Comparison of ENCODE assay signal across 7 mouse cellular contexts in genomic region chr4:95082481-95083088, GRCm38 (mm10). TPM values are rescaled to one million over a fixed set of nuclear protein-coding genes. Genes with fewer than 3 reads are reported as not detected.
A peak's percentile ranks its signal among the peaks of the same experiment; 100 is the strongest.
DNase-seq lines count a peak whose midpoint lies in the region; ATAC-seq and TF ChIP-seq lines count a peak whose summit lies in the region.

No protein-coding gene starts in this region.

- DNase-seq in adipocyte (ENCODE audit: low spot score), result peak; percentile 98
- DNase-seq in gastrocnemius, postnatal 14 days, result peak; percentile 61
- peak; percentile 66 for DNase-seq in kidney, adult 11 months
- peak; percentile 89 for DNase-seq in lung, postnatal 36 days
- DNase-seq in layer of hippocampus, adult 18-20 months (ENCODE audit: low spot score in 2 of 2), result no peak
- no peak for DNase-seq in layer of hippocampus, adult 2 months (ENCODE audit: low spot score in 2 of 2)

- intact Hi-C loops in gastrocnemius, postnatal 14 days (cut with DNase I; ENCODE audit: low total_unique reads), result no loop called here

- ATAC-seq in cerebellum, adult (ENCODE audit: insufficient number of reproducible peaks, low FRiP score, low TSS enrichment), result peak; percentile 67

- H3K4me3 ChIP-seq in layer of hippocampus, adult 2 months, result no peak overlapping the region

- no peak for TF ChIP-seq CTCF in layer of hippocampus, adult 2 months (conservative IDR thresholded peaks at IDR 0.05)

- no peak overlapping the region for H3K27ac ChIP-seq in layer of hippocampus, adult 2 months

RNA-seq across cellular contexts. Expression of gene Jun, which starts 30.6 kb away (rescaled TPM):
- 10 to 100 TPM; 37.6 to 54.8 TPM for total RNA-seq in gastrocnemius, postnatal 14 days (2021)
- total RNA-seq in layer of hippocampus, adult 18-20 months (2021), result 100 to 1,000 TPM; 119 to 126 TPM
- 100 to 1,000 TPM in 1 of 2 experiments, 10 to 100 TPM in 1; 98.7 to 101 TPM for total RNA-seq in layer of hippocampus, adult 2 months (2021)

Comparison
In these comparisons a context has a peak if more than half of its experiments do, and no peak if none do; other contexts are left out.
1. DNase-seq: peak in adipocyte (single experiment), gastrocnemius, postnatal 14 days (single experiment), kidney, adult 11 months (single experiment) and lung, postnatal 36 days (single experiment); none in layer of hippocampus, adult 18-20 months (0 of 2) and layer of hippocampus, adult 2 months (0 of 2).